Mouse (Mus musculus): Measurements from ENCODE around the gene Exoc3.

DNA sequence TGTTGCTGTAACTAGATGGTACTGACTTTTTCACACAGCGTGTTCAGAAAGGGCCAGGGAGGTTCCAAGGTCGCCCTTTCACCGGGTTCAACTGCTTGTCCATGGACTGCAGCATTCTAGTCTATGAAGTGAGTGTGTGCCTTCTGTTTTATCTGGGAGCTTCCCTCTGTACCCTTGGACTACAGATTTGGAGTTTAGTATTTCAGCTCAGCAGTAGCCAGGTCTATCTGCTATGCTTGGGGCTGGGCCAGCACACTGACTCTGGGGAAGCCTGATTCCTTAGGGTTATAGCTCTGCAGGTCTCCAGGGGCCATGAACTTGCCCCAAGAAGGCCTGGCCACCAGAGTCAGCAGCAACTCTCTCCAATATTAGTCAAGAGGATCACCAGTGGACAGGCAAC lies 85.9 kb downstream of the Exoc3 start:
- no peak for TF ChIP-seq CTCF (IDR thresholded peaks at IDR 0.05; ENCODE audit: borderline replicate concordance, insufficient read depth, low read length)
- TF ChIP-seq POLR2A (IDR thresholded peaks at IDR 0.05; ENCODE audit: low read depth, low read length), result no peak
